Mouse (Mus musculus) lung, embryonic 14.5 days (tissue): ENCODE data around the gene Aqr. TPM values are rescaled to one million over a fixed set of nuclear protein-coding genes. Genes with fewer than 3 reads are reported as not detected.

ENCODE experiments used
- ATAC-seq: fragments of 200-750 bp; cut with Nextera tagmentation; 2 replicates; pipeline ENCODE4 v1.8.0; 2017; ENCODE audit warnings: mild to moderate bottlenecking, moderate TSS enrichment, moderate library complexity; ENCODE audit not compliant: insufficient read depth
- DNase-seq: peaks from one replicate; pipeline ENCODE4 v3.0.0-alpha.2; 2015
- H3K27ac ChIP-seq: fragments of 300-500 bp; sonication (generic); 2 replicates; pipeline ENCODE4 v1.5.1; 2014; ENCODE audit warnings: low read depth, mild to moderate bottlenecking, moderate library complexity
- H3K27me3 ChIP-seq: fragments of 300-500 bp; sonication (generic); 2 replicates; pipeline ENCODE4 v1.6.1; 2014; ENCODE audit warnings: low read length, control low read depth; ENCODE audit not compliant: insufficient read depth
- H3K36me3 ChIP-seq: fragments of 300-500 bp; sonication (generic); 2 replicates; pipeline ENCODE4 v1.6.1; 2014; ENCODE audit warnings: control low read depth; ENCODE audit not compliant: insufficient read depth
- H3K4me1 ChIP-seq: fragments of 300-500 bp; sonication (generic); 2 replicates; pipeline ENCODE4 v1.6.1; 2014; ENCODE audit warnings: antibody characterized with exemption, control low read depth; ENCODE audit not compliant: insufficient read depth
- H3K4me2 ChIP-seq: fragments of 300-500 bp; sonication (generic); 2 replicates; pipeline ENCODE4 v1.6.1; 2014; ENCODE audit warnings: mild to moderate bottlenecking
- H3K4me3 ChIP-seq: fragments of 300-500 bp; sonication (generic); 2 replicates; pipeline ENCODE4 v1.5.1; 2014; ENCODE audit warnings: low read depth, low read length
- H3K9ac ChIP-seq: fragments of 300-500 bp; sonication (generic); 2 replicates; pipeline ENCODE4 v1.6.1; 2014
- H3K9me3 ChIP-seq: fragments of 300-500 bp; sonication (generic); 2 replicates; pipeline ENCODE4 v1.6.1; 2016; ENCODE audit warnings: low read depth, low read length, control low read depth
- CTCF ChIP-seq: IDR thresholded peaks from 2 replicates; pipeline ENCODE4 v1.5.1; 2016; ENCODE audit warnings: antibody characterized with exemption, low read depth
- WGBS: fragments of 180-500 bp; shearing (Covaris S2); extraction: QIAGEN DNeasy Blood & Tissue Kit; methylation state at CpG from one replicate; pipeline ENCODE4 v1.1.7; 2014; 5-methylcytosine and 5-hydroxymethylcytosine counted together
- polyA plus RNA-seq: library from polyadenylated mRNA; unstranded; fragments of >200 nt; fragmentation: Nextera tagmentation; extraction: Ambion mirVana; gene quantifications from 2 replicates; pipeline ENCODE4 v1.2.1, GENCODE M21; 2014

Aqr gene
- polyA plus RNA-seq, 1 experiment from 2014 or later: 51.8 TPM

- ATAC-seq (peak; percentile 96), DNase-seq (peak; percentile 90)
- Histone ChIP-seq H3K27ac (peak within 1 kb of the TSS; percentile 72; the same call in 1 of the 2 replicates), H3K9ac (peak within 1 kb of the TSS; percentile 93), H3K27me3 (no peaks in the 10 kb centered on the region), H3K4me2 (peak within 1 kb of the TSS; percentile 73), H3K4me1 (peaks cover 11% of the 10 kb centered on the region), H3K9me3 (no peaks in the 10 kb centered on the region), H3K4me3 (peak within 1 kb of the TSS; percentile 83), H3K36me3 (peaks cover 12% of the 10 kb centered on the region)
- WGBS: 0% methylated on average over 36 of the region's 36 CpGs
- no peak for TF ChIP-seq CTCF
These were observed 14.2 kb upstream of the Aqr start, which contains the start of gene Zfp770 for GRCm38 (mm10) chr2:114200932-114201559. Zfp770 (minus strand) TSS chr2:114201469.

DNA sequence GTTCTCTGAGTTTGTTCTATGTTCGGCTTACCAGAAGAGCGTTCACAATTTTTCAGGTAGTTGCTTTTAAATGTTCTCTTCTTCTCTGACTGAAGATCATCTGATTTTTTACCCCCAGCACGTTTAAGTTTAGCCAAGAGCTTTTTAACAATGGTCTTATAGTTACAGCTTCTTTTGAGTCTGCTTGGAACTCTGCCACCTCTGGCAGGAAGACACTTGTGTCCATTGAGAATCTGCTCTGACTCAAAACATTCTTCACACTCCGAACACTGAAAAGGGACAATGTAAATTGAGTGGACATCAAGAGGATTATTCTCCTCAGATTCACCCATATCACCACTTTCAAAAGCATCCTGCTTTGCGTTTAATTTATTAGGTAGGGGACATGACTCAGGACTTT lies 9.6 kb upstream of the Aqr start:
- Histone ChIP-seq H3K27me3 (no peaks in the 10 kb centered on the region), H3K4me1 (peaks cover 8% of the 10 kb centered on the region), H3K4me2 (no peak overlapping the region), H3K9me3 (no peaks in the 10 kb centered on the region), H3K36me3 (peaks cover 30% of the 10 kb centered on the region), H3K27ac (no peak overlapping the region), H3K4me3 (no peak overlapping the region), H3K9ac (no peak overlapping the region)
- DNase-seq (no peak), ATAC-seq (no peak)
- no peak for TF ChIP-seq CTCF
- WGBS: 90% methylated on average over 5 of the region's 5 CpGs

DNA sequence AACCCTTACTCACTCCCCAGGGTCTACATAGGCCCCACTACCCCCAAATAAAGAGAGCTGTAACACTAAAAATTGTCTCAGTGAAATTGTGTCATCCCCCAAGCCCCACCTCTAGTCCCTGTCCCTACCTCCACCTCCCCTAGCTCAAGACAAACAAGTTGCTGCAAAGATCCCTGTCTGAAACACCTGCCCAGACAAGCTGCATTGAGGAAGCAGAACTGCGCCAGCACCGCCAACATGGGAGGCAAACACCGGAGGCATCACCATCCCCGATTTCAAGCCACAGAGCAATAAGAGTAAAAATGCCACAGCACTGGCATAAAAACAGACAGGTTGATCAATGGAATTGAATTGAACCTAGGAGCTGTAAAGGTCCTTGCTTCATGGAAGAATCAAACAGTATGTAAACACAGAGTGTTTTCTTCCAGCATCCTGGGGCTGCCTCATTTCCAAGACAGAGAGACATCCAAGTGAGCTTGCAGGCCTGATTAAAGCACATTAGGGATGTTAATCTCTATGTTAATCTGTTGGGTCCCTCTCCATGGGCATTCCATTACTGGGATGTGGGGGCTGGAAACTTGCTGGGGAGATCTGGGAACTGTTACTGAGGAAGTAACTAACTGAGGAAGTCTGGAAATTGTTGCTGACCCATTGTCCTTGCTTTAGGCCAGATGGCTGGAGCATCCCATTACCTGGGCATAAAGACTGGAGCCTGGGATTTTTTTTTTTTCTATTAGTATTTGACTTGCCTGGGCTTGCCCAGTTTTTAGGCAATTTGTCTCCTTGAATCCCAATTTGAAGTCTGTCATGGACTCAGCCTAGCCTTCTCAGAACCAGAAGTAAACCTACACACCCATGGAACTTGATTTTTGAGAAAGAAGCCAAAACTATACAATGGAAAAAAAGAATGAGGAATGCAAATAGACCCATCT lies 8.8 kb downstream of the Aqr start:
- WGBS: 50% methylated on average over 4 of the region's 4 CpGs
- Histone ChIP-seq H3K4me1 (0 out of 2 replicates have a peak, but pooled peaks cover 7% of the 10 kb centered on the region), H3K36me3 (no peaks in the 10 kb centered on the region), H3K4me2 (no peak overlapping the region), H3K27ac (no peak overlapping the region), H3K4me3 (no peak overlapping the region), H3K9ac (no peak overlapping the region), H3K27me3 (no peaks in the 10 kb centered on the region), H3K9me3 (no peaks in the 10 kb centered on the region)
- DNase-seq: no peak
- no peak for TF ChIP-seq CTCF
- ATAC-seq: no peak

- H3K27me3 ChIP-seq: no peaks in the 10 kb centered on the region
- 0 out of 2 replicates have a peak, but pooled peaks cover 7% of the 10 kb centered on the region for H3K4me1 ChIP-seq
- DNase-seq: peak; percentile 91
- ATAC-seq: peak; percentile 96
- H3K27ac ChIP-seq: no peak overlapping the region
- peaks cover 15% of the 10 kb centered on the region for H3K36me3 ChIP-seq
- peak; percentile 89 for TF ChIP-seq CTCF
- H3K9ac ChIP-seq: peak overlapping the region; percentile 90
- H3K9me3 ChIP-seq: no peaks in the 10 kb centered on the region
- under 1% methylated on average over 44 of the region's 44 CpGs for WGBS
- peak overlapping the region; percentile 91 for H3K4me3 ChIP-seq
- peak overlapping the region; percentile 85 for H3K4me2 ChIP-seq
These were observed 12.0 kb downstream of the Aqr start for GRCm38 (mm10) chr2:114174651-114175484.

- peaks cover 20% of the 10 kb centered on the region for H3K36me3 ChIP-seq
- no peak overlapping the region for H3K27ac ChIP-seq
- 0 out of 2 replicates have a peak overlapping the region, but pooled peaks have one; percentile 90 for H3K9ac ChIP-seq
- H3K4me3 ChIP-seq: no peak overlapping the region
- no peaks in the 10 kb centered on the region for H3K27me3 ChIP-seq
- 0 out of 2 replicates have a peak overlapping the region, but pooled peaks have one; percentile 85 for H3K4me2 ChIP-seq
- 0 out of 2 replicates have a peak, but pooled peaks cover 7% of the 10 kb centered on the region for H3K4me1 ChIP-seq
- TF ChIP-seq CTCF: no peak
- ATAC-seq (no peak), DNase-seq (no peak)
- H3K9me3 ChIP-seq: no peaks in the 10 kb centered on the region
These were observed 13.6 kb downstream of the Aqr start for GRCm38 (mm10) chr2:114173248-114173647.

DNA sequence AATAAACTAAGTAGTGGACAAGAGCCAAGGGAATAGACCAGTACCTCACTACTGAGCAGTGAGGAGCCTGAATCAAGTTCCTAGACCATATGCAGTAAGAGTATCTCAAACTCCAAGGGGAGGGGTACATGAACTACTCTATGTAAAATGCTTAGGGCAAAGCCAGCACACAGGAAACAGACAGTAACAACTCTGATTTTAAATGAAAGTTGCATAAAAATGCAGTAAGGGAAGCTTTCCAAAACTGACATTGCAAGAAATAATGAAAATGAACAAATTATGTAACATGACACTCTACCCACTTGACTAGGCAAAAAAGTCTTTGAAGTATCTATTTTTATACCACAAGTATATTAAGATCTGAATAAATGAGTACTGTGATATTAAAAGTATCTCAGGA lies 19.0 kb downstream of the Aqr start:
- no peak overlapping the region for H3K27ac ChIP-seq
- ATAC-seq (no peak), DNase-seq (no peak)
- TF ChIP-seq CTCF: no peak
- H3K27me3 ChIP-seq: no peaks in the 10 kb centered on the region
- H3K4me2 ChIP-seq: no peak overlapping the region
- peaks cover 52% of the 10 kb centered on the region for H3K36me3 ChIP-seq
- H3K4me3 ChIP-seq: no peak overlapping the region
- no peaks in the 10 kb centered on the region for H3K4me1 ChIP-seq
- no peak overlapping the region for H3K9ac ChIP-seq
- H3K9me3 ChIP-seq: no peaks in the 10 kb centered on the region
